Mouse (Mus musculus) CD4-positive helper T cell, adult 2 months (primary cell): ENCODE results near the gene Ripor2.
A peak's percentile ranks its signal among the peaks of the same experiment; 100 is the strongest.

Experiments used
- DNase-seq: peaks from one replicate; pipeline ENCODE4 v3.0.0-alpha.2; 2012; ENCODE audit warnings: low read depth, missing footprints, low spot score

Ripor2 gene

DNA sequence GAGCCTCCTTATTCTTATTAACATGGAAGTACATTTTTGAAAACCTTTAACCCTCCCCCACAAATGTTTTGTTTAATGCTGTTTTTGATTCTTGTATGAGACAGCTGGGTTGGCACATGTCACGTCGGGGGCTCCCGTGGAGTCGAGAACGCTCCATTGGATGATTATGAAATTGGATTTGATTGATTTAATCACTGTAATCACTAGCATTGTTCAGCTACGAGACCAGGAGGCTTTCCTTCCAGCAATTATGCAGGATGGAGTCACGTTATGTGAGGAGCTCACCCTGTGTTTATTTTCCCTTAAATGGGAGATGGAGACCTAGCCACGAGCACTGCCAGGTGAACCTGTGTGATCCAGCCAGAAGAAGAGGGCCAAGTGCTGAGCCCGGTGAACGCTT, at the start of gene Ripor2:
Gene Ripor2, plus strand, starts transcription at position 357 of the 400 bp plus-strand sequence.
- no peak for DNase-seq

DNA sequence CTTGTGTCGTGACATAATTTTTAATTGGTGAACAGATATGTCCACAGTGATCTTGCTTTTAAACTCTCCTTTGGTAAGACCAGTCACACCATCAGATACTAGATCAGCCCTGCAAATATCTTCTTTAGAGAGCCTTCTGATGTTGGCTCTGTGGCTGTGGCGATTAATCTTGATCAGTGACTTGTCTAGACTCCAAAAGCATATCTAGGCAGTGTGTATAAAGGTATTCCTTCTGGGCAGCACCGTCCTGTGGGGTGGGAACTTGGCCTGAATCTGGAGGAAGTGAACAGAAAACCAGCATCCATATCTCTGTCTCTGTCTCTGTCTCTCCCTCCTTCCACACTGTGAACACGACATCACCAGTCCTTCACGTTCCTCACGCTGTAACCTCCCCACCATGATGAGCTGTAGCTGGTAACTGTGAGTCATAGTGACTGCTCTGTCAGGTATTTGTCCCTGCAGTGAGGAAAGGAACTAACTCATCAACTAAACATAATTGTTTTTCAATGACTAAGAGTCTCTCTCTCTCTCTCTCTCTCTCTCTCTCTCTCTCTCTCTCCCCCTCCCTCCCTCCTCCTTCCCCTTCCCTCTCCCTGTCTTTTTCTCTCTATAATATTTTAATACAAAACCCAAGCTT, 45.3 kb upstream of the Ripor2 start:
- no peak for DNase-seq

DNA sequence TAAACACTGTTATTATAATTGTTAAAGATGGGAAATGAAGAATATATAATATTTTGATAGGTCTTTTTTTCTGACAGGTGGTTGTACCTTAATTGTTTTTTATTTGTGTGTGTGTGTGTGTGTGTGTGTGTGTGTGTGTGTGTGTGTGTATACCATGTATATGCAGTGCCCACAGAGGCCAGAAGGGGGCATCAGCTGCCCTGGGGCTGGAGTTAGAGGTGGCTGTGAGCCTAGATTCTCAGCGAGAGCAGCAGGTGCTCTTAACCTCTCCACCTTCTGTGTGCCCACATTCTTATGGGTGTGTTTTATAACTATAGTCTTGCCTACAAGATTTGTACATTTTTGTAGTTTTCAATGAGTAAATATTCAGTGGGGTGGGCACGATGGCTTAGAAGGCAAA, 44.0 kb upstream of the Ripor2 start:
- DNase-seq, result no peak

DNA sequence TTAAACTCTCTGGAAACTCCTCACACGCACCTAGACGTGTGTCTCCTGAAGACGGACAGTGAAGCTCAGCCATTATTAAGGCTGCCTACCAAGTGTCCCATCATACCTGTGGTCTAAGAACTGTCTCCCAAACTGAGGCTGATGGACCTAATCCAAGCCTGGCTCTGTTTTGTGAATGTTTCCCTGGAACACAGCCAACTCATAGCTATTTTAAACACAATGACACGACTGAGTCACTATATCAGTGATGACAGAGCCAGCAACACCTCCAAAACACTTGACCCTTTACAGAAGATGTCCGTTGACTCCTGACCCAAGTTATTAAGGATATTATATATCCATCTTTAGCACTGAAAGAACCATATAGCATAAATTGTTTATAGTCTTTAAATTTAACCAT, 43.0 kb upstream of the Ripor2 start:
- no peak for DNase-seq

DNA sequence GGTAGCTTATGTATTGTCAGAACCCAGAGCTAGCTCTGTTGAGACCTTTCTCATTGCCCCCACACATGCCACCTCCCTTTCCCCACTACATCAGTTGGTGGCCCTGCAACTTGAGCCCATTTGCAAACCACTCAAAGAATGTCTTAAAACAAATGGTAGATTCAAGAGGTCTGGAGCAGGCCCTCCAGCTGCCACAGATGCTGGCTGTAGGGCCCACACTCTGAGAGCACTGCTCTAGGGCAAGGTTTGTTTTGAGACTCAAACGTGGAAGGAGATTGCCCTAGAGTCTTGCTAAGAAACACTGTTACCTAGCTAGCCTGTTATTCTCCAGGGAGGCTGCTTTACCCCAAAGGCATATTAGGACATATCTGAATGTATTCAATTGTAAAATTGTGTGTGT, 36.3 kb upstream of the Ripor2 start:
- no peak for DNase-seq

DNA sequence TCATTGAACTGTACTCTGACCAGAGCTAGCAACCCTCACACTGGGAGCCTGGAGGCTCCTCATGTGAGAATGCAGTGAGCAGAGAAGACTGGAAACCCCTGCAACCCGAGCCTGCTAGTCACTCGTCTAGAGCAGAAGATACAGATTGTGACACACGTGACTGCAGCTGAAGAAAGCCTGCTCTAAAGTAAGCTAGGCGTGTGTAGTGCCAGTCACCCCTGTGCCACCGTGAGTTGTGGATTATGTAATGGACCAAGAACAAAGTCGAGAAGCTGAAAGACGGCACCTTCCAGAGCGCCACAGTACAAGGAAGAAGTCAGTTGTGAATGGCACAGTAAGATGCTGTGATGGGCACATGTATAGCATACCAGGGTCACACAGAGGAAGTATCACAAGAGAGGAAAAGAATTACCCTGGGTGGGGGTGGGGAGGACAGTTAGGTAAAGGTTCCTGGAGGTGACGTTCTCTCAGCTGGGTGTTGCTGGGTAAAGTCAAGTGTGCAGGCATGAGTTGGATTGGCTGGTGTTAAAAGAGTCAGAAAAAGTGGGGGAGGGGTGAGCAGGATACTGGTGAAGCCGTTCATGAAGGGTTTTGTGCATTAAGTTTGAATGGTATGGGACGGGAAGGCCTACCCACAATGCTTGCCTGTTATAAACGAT, 35.1 kb upstream of the Ripor2 start:
- DNase-seq, result peak; percentile 89

DNA sequence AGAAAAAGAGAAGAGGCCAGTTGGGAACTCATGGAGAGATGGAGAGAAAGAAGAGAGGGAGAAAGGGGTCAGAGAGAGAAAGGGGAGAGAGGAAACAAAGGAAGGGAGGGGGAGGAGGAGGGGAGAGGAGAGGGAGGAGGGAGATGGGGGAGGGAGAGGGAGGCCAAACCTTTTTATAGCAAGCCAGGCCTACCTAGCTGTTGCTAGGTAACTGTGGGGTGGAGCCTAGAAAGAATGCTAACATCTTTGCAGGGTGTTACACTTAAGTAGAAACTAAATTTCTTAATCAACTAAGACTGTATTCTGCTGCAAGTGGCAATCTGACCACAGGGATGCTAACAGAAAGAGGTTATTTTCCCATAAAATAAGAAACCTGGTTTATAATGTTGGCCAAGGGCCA, 33.1 kb upstream of the Ripor2 start:
- peak; percentile 77 for DNase-seq

DNA sequence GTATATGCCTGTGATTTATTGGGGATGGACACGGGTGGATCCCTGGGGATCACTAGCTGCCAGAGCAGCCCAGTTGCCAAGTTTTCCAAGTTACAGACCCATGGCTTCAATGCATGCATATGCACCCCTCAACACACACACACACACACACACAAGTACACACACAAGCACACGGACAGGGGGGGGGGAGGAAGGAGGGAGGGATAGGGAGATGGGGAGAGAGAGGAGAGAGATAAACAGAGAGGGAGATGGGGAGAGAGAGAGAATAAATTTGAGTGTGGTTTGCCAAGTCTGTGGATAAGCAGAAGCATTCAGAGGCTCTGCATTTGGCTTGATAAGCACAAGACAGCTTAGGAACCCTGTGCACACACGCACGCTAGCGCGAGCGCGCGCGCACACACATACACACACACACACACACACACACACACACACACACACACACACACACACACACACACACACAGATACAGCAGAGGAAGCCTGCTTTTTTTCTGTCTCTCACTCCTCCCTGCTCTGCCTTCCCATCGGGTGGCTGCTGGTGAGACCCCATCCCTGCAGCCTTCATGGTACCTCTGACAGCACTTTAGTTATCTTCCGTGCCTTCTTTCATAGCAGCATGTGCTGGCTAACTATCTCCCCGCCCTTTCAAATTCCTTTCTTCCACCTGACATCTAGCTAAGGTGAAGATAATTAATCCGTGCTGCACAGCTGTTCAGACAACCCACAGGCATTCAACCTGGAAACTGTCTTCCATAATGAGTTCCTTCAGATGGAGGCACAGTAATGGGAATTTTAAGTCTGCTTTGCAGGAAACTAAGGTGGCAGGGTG, 30.7 kb upstream of the Ripor2 start:
- DNase-seq, result peak; percentile 58

DNA sequence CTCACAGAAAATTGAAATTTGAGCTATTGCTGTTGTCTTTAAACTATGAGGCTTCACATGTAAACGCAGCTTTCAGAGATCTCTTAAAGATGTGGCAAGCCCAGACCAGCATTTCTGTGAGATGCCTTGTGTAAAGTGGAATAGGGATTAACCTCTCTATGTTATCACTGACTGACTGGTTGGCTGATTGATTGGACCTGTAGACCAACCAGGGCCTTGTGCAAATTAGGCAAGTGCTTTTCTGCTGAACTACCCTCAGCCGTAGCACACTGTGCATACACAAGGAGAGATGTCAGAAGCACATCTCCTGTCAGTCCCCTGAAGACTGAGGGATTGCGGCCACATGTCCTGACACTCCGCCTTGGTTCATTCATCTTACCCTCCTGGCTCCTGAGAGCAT, 29.9 kb upstream of the Ripor2 start:
- DNase-seq, result no peak

DNA sequence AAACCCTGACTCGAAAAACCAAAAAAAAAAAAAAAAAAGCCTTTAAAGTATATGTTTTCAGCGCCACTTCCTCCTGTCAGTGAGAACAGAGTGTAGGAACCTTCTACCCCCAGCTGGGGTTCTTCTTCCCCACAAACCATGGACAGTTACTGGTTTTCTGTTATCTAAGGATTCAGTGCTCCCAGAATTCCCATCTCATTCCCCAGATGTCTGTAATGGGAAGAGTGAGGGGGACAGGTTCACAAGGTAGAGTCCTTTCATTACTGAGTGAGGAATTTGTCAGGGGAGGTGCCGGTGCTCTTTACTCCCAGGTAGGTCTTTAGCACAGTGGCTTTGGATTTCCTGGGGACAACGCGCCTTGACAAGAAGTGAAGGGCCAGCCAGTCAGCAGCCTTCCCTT, 20.6 kb upstream of the Ripor2 start:
- no peak for DNase-seq

DNA sequence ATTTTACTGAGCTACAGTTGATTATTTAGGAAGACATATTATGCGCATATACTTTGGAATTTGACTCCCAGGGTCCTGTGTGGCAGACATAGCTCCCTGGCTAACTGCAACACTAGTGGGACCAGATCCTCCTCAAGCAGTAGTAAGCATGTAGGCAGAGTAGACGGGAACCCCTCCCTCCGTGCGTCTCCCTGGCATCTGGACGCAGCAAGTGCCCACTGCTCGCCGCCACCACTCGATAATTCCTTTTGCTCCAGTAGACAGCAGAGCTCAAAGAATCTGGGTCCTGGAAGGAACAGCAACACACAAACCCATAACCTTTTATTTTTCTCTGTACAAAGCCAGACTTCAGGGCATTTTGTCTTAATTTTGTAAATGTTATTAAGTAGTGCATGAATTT, 17.3 kb upstream of the Ripor2 start:
- DNase-seq, result no peak

DNA sequence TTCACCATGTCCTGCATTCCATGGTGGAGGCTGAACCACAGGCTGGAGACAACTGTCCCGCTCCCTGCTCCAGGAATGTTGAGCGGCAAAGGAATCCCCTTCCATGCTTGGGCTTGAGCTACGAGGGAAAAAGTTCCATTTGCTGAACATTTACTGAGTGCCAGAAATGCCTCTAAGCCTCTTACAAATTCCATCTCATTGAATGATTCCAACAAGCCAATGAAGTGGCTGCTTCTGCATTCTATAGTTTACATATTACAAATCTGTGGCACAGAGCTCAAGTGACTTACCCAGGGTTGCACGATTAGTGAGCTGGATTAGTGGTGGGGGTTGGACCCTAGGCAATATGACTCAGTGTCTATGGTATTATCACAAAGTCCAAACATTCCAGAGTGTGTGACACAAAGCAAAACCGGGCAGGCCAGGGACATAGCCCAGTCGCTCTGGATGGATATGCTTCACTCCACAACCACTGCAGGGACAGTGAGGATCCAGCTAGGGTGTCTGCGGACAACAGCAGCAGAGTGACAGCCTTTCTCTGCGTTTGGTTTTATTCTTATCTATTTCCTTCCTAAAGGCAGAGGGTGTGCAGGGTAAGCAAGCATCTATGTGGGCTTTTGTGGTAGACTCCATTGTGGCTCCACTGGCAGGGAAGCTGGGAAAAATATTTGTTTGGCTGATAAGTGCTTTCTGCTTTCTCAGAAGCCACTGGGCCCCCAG, 16.6 kb upstream of the Ripor2 start:
- DNase-seq, result no peak

DNA sequence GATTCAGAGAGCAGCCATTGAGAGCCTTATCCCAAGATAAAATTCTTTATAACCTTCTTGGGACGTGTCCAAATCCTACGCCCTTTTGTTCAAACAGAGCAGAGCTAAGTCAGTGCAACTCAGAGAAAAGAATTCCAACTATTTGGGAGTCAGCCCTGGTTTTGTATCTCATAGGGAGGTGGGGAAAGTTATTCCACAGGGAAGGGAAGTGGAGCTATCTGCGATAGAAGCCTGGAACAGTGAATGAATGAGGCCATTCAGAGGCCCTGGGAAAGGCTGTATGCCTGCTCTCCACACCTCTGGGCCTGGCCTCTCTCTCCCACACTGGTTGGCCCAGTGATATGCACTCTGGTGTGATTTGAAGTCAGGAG, 16.1 kb upstream of the Ripor2 start:
- DNase-seq, result no peak

DNA sequence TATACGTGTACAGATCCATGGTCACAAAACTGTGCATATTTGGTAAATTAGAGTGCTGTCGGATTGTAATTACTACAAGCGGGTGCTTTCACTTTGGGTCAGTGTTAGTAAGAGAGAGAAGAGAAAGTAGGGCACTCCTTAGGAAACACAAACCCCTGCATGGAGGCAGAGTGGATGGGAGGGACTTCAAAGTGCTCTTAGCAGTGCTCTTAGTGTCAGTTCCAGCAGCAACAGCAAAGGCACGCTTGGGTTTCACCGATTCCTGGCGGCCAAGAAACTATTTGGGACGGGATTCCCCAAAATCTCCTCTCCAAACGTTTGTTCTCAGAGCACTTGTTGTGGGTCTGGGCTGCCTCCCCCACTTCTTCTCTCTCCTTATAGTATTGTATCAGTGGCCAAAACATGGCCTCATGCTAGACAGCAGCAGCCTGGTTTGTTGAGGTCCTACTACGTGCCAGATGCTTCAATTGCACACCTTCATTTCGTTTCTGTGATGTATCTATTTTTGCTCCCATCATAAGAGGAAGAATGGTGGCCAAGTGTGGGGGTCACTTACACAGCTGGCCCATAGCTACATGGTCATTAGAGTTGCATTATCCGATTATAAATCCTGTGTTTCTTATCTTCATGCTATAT, 14.7 kb upstream of the Ripor2 start:
- DNase-seq, result no peak

DNA sequence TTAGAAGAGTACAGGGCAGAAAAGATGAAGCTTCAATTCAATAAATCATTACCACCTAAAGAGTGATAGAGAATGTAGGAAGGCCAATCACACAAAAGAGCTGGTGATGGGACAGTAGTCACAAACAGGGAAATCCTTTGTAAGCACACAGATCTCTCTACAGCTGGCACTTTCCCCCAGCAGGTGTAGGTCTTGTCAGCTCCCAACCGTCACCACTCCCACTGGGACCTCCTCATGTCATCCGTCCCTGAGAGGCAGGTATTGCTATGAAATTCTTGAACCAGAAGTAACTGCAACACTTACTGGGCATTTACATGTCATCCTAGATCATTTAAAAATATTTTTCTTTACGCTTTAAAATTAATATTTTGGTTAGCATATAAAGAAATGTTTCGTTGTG, 12.9 kb upstream of the Ripor2 start:
- no peak for DNase-seq

DNA sequence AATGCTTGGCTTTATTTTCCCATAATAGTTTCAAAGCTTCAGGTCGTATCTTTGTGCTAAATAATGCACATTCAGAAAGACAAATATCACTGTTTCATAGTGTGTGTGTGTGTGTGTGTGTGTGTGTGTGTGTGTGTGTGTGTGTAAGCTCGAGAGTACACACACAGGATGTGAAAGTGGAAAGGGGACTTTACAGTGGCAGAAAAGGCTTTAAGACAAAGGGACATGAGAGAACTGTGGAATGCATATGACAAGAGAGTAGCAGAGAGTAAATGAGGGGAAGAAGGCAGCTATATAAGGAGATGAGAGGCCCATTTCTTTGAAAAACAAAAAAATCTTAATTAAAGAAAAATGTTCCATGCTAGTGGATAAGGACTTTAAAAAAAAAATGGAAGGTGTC, 11.3 kb upstream of the Ripor2 start:
- DNase-seq, result peak; percentile 41

DNA sequence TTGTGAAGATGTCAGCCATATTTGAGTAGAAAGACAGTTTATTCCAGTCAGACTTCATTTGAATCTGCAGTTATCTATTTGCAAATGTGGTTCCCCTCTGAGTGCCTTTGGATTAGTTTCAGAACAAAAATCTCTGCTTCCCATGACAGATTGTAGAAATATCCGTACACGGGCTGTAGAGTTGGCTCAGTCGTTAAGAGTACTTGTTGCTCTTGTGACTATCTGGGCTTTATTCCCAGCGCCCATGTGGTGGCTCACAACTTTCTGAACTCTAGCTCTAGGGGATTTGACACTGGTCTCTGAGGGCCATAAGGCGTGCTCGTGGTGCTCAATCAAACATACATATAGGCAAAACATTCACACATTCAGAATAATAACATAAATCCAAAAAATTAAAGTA, 10.1 kb upstream of the Ripor2 start:
- no peak for DNase-seq

DNA sequence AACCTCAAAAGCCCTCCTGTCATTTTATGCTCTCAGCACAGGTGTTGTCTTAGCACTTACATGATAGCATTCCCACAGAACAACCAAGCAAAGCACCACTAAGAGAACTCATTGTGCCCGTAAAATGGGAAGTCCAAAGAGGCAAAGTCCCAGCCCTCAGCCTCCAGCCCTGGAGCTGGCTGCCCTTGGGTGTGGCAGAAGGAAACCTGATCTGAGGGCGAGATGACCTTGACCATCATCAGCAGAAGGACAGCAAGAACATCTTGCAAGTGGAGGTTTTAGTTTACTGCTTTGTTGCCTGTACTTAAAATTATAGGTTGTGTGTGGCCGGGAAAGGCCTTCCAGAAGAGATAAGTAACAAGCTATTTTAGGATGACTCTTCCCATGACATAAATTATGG, 6.9 kb upstream of the Ripor2 start:
- DNase-seq, result no peak

DNA sequence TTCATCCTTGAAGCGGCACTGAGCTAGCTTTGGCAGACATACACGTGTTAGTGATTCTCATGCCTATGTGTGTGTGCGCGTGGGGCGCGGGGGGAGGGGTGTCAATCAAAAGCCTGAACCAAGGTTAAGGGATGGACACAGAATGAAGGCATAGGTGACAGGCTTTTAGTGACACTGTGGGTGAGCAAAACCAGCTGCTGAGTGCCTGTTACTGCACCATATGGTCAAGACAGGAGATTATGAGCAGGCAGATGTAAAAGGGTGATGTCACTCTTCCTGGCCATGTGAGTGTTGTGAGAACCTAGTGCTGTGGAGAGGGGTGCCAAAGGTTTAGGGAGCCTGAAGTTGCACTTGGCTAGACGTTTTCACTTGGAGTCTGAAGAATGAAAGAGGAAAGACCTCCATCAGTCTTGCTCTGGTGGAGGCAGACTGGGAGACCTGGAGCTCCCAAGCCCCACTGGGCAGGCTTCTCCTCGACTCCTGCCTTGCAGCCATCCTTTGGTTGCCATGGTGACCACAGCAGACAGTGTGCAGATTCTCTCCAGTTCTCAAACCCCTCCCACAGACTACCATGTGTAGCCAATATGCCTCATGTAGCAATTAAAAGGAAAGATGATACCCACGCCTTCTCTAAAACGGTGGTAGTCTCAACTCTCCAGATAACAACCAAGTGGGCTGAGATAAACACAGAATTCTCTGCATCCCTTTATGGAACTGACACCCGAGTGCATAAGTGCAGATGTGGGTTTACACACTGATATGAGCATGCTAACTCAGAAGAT, 5.5 kb upstream of the Ripor2 start:
- no peak for DNase-seq

DNA sequence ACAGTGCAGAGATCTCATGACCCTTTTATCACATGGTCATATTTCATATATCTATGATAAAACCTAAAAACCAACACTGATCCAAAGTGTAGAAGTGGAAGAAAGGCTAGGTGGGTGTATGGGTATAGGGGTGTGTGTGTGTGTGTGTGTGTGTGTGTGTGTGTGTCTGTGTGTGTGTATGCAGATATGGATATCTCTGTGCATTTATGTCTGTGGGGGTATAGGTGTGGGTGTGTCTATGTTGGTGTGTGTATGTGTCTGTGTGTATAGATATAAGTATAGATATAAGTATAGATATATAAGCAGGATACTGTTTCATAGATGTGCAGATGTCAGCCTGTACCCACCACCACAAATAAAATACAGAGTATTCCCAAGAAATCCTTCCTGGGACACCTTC, 3.7 kb upstream of the Ripor2 start:
- no peak for DNase-seq

DNA sequence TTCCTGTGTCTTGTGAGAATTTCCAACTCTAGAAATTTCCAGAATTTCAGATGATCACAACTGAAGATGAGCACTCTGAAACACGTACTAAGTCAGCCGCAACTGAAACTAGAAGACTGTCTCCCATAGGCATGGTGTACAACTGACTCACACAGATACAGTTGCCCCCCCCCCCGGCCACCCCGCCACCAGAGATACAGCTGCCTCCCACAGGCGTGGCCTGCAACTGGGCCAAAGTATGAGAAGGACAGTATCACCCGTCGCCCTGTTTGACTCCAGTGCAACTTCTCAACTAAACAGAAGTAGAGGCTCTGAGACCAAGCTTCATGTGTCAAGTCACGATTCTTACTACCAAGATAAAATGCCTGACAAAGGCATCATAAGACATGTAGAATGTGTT, 1.2 kb upstream of the Ripor2 start:
- no peak for DNase-seq
